Mouse (Mus musculus) thymus, adult 18-20 months (tissue): Measurements from ENCODE around the gene Acpp.

ENCODE experiments used
- DNase-seq, 2 experiments: peaks; one replicate each; pipeline ENCODE4 v3.0.0; 2022; ENCODE audit warnings: mixed read lengths in 2 of 2

Gene Acpp

DNA sequence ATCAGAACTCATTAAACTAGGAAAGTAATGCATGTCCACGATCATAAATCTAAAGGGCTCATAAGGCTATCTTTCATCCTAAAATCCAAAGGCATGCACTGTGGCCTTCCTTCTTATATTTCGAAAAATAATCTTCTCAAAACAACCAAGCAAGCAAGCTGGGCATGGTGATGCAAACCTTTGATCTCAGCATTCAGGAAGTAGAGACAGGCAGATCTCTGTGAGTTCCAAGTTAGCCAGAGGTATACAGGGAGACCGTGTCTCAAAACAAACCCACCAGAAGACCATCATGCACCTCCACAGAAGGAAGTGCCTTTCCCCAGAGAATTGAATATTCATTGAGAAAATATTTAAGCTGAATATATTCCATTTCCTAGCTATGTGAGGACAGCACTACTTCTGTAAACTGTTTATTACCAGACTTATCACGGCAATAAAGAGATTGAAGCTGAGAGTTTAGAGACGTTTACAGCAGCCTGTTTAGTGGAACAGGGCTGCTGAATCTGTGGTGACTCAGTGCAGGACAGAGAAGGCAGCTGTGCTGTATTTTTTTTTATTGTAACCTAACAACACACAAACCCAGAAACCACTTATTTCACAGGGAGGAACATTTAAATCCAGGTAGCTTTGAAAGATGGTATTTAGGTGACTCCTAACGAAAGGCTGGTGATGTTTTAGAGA is 90.1 kb downstream of the Acpp start:
- DNase-seq, result no peak

DNA sequence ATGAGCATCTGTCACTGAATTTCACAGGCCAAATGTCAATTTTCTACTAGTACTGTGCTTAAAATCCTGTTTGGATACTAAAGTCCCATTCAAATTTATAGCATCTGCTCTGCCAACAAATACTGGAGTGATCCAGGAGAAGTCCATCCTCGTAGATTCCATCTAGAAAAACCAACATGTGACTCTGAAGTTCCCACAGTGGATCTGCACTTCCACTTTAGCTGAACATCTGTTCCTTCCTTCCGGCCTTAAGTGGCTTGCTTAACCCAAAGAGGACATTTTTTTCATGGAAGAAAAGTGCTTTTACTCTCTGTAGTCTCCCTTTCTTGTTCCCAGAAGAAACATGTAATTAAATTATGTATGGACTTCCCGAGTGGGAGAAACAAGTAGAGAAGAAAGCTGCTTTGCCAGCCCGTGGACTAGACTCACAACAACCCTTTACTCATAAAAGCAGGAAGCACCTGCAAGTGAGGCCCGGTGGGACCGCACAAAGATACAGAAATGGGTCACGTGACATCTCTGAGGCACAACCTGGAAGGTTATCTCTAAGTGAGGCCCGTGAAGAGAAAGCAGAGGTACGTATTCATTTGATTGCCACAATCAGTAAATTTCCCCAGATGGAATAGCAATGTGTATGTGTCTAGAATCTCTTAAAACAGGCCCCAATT is 93.6 kb downstream of the Acpp start:
- DNase-seq, result peak; percentile 24 to 50

DNA sequence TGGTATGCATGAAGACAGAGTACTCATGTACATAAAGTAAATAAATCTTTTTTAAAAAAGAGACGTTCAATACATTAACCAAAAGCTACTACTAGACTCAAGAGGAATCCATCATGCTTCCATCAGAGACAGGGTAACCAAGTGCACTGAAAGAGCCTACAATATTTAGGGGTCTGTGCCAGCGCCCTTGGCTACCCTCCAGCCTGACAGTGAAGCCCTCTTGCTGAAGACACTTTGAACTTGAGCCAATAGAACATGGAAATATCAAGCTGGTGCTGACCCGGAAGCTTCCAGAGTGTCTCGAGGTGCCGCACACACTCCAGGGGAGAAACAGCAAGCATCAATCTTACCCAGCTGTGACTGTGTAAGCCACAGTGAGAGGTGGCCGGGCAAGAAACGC is 97.4 kb downstream of the Acpp start:
- no peak for DNase-seq

DNA sequence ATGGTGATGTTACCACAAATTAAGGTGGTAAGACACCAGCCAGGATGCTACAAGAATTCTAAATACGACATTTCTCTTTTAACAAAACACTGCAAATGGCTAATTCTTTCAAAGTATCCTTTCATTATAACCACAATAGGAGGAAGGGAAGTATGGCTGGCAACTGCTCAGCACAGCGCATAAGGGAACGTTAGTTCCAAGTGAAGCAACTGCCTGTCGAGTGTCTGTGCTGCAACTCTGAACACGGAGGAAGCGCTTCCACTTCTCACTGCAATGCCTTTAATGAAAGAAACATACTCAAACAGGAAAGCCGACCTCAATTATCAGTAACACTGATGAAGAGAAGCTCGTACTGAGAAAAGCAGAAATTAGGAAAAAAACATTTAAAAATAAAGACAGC is 98.5 kb downstream of the Acpp start:
- DNase-seq, result no peak
